Mouse (Mus musculus) testis, adult 2 months (tissue): Measurements from ENCODE around the gene Plcb4.

ENCODE experiments used
- CTCF ChIP-seq: fragments of 200-500 bp; IDR thresholded peaks from 2 replicates; pipeline ENCODE4 v1.5.1; 2012; ENCODE audit warnings: low read depth, mild to moderate bottlenecking, inconsistent platforms, low read length, moderate library complexity; ENCODE audit not compliant: control insufficient read depth, insufficient read depth, insufficient replicate concordance
- POLR2A ChIP-seq: fragments of 200-500 bp; IDR thresholded peaks from 2 replicates; pipeline ENCODE4 v1.6.1; 2012; ENCODE audit warnings: low read depth, mild to moderate bottlenecking, inconsistent platforms, low read length, moderate library complexity; ENCODE audit not compliant: control insufficient read depth

DNA sequence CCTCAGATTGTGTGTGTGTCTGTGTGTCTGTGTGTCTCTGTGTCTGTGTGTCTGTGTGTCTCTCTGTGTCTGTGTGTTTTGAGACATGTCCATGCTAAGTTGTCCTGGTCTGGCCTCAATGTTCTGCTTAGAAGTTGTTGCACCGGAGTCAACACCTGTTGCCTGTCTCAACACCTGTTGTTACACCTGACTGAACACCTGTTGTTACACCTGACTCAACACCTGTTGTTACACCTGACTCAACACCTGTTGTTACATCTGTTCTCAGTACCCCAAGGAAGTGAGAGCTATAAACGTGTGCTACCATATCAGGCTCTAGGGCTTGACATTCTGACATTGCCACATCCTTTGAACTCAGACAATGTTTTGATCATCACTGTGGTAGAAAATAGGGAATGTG lies 229.0 kb downstream of the Plcb4 start:
- TF ChIP-seq POLR2A (no peak), CTCF (no peak)
